Mouse (Mus musculus) ES-Bruce4 (cell line): ENCODE measurements around the gene Rin3. TPM values are rescaled to one million over a fixed set of nuclear protein-coding genes. Genes with fewer than 3 reads are reported as not detected.

ENCODE experiments used
- H3K27ac ChIP-seq: 2 replicates; pipeline ENCODE4 v1.5.1; 2012; ENCODE audit warnings: low read length, inconsistent platforms; ENCODE audit not compliant: insufficient read depth
- H3K27me3 ChIP-seq: 2 replicates; pipeline ENCODE4 v1.6.1; 2012; ENCODE audit warnings: mild to moderate bottlenecking, low read length, inconsistent platforms; ENCODE audit not compliant: control insufficient read depth, poor library complexity, insufficient read depth, severe bottlenecking
- H3K36me3 ChIP-seq: 2 replicates; pipeline ENCODE4 v1.6.1; 2012; ENCODE audit warnings: inconsistent platforms, mild to moderate bottlenecking, low read length, moderate library complexity; ENCODE audit not compliant: control insufficient read depth, poor library complexity, insufficient read depth, severe bottlenecking
- H3K4me1 ChIP-seq: one replicate; pipeline ENCODE4 v1.8.1; 2011; ENCODE audit warnings: low read length; ENCODE audit not compliant: control insufficient read depth, insufficient read depth
- H3K4me3 ChIP-seq: 2 replicates; pipeline ENCODE4 v1.5.1; 2011; ENCODE audit warnings: low read depth, mild to moderate bottlenecking, low read length
- H3K9ac ChIP-seq: 2 replicates; pipeline ENCODE4 v1.6.1; 2012; ENCODE audit warnings: low read depth, mild to moderate bottlenecking, inconsistent platforms; ENCODE audit not compliant: poor library complexity, severe bottlenecking
- H3K9me3 ChIP-seq: replicated peaks from 2 replicates; pipeline ENCODE4 v1.6.1; 2012; ENCODE audit warnings: mild to moderate bottlenecking, low read length, inconsistent platforms; ENCODE audit not compliant: control insufficient read depth, poor library complexity, insufficient read depth, severe bottlenecking
- CTCF ChIP-seq: IDR thresholded peaks from one replicate; pipeline ENCODE4 v1.8.1; 2011; ENCODE audit warnings: low read depth, low read length
- EP300 ChIP-seq: IDR thresholded peaks from 2 replicates; pipeline ENCODE4 v1.6.1; 2011; ENCODE audit warnings: low read depth, low read length; ENCODE audit not compliant: insufficient read depth
- POLR2A ChIP-seq: IDR thresholded peaks from one replicate; pipeline ENCODE4 v1.8.1; 2011; ENCODE audit warnings: low read length; ENCODE audit not compliant: insufficient read depth
- polyA plus RNA-seq: library from polyadenylated mRNA; stranded (reverse); fragments of >200 nt; gene quantifications from 2 replicates; pipeline ENCODE4 v1.2.4, GENCODE M21; 2011; ENCODE audit warnings: low read depth; ENCODE audit not compliant: missing spikeins, insufficient read depth, insufficient read length

The Rin3 gene
- polyA plus RNA-seq, 1 experiment, result 8.7 TPM

- TF ChIP-seq POLR2A, result no peak
- no peak for TF ChIP-seq EP300
- TF ChIP-seq CTCF, result no peak
- H3K4me3 ChIP-seq, result no peak overlapping the region
- H3K9me3 ChIP-seq, result no peaks in the 10 kb centered on the region
- no peak overlapping the region for H3K27ac ChIP-seq
- H3K36me3 ChIP-seq, result no peaks in the 10 kb centered on the region
- no peak overlapping the region for H3K9ac ChIP-seq
- H3K27me3 ChIP-seq, result no peaks in the 10 kb centered on the region
- no peaks in the 10 kb centered on the region for H3K4me1 ChIP-seq
These were observed 65.6 kb downstream of the Rin3 start for GRCm38 (mm10) chr12:102348447-102348846.

GRCm38 (mm10) chr12:102350997-102351396 lies 68.1 kb downstream of the Rin3 start:
- H3K27me3 ChIP-seq, result no peaks in the 10 kb centered on the region
- H3K36me3 ChIP-seq, result no peaks in the 10 kb centered on the region
- no peaks in the 10 kb centered on the region for H3K9me3 ChIP-seq
- H3K4me3 ChIP-seq, result no peak overlapping the region
- H3K4me1 ChIP-seq, result no peaks in the 10 kb centered on the region
- H3K9ac ChIP-seq, result no peak overlapping the region
- H3K27ac ChIP-seq, result no peak overlapping the region
- TF ChIP-seq CTCF (no peak), POLR2A (no peak), EP300 (no peak)

GRCm38 (mm10) chr12:102354126-102354984 lies 71.5 kb downstream of the Rin3 start:
- Histone ChIP-seq H3K9me3 (no peaks in the 10 kb centered on the region), H3K27ac (no peak overlapping the region), H3K4me3 (no peak overlapping the region), H3K4me1 (no peaks in the 10 kb centered on the region), H3K27me3 (no peaks in the 10 kb centered on the region), H3K36me3 (no peaks in the 10 kb centered on the region), H3K9ac (no peak overlapping the region)
- no peak for TF ChIP-seq CTCF
- TF ChIP-seq EP300, result no peak
- no peak for TF ChIP-seq POLR2A

- Histone ChIP-seq H3K4me1 (no peaks in the 10 kb centered on the region), H3K4me3 (no peak overlapping the region), H3K27me3 (no peaks in the 10 kb centered on the region), H3K9me3 (no peaks in the 10 kb centered on the region), H3K9ac (no peak overlapping the region), H3K36me3 (no peaks in the 10 kb centered on the region), H3K27ac (no peak overlapping the region)
- TF ChIP-seq CTCF (no peak), POLR2A (no peak), EP300 (no peak)
These were observed 72.9 kb downstream of the Rin3 start for GRCm38 (mm10) chr12:102355784-102356183.

GRCm38 (mm10) chr12:102356781-102357180 lies 73.9 kb downstream of the Rin3 start:
- Histone ChIP-seq H3K4me3 (no peak overlapping the region), H3K9me3 (no peaks in the 10 kb centered on the region), H3K9ac (no peak overlapping the region), H3K4me1 (no peaks in the 10 kb centered on the region), H3K36me3 (no peaks in the 10 kb centered on the region), H3K27ac (no peak overlapping the region), H3K27me3 (no peaks in the 10 kb centered on the region)
- TF ChIP-seq POLR2A (no peak), EP300 (no peak), CTCF (no peak)

- no peaks in the 10 kb centered on the region for H3K4me1 ChIP-seq
- H3K9ac ChIP-seq, result no peak overlapping the region
- no peak overlapping the region for H3K27ac ChIP-seq
- H3K9me3 ChIP-seq, result no peaks in the 10 kb centered on the region
- no peaks in the 10 kb centered on the region for H3K27me3 ChIP-seq
- H3K36me3 ChIP-seq, result no peaks in the 10 kb centered on the region
- H3K4me3 ChIP-seq, result no peak overlapping the region
- TF ChIP-seq EP300 (no peak), POLR2A (no peak), CTCF (no peak)
These were observed 76.5 kb downstream of the Rin3 start for GRCm38 (mm10) chr12:102359390-102359789.
